Mouse (Mus musculus): ENCODE data around the gene Olfr459. TPM values are rescaled to one million over a fixed set of nuclear protein-coding genes. Genes with fewer than 3 reads are reported as not detected.

Gene Olfr459
- polyA plus RNA-seq, 1 experiment: not detected

GRCm38 (mm10) chr6:41734719-41735470 is 40.1 kb downstream of the Olfr459 start:
- TF ChIP-seq POLR2A (IDR thresholded peaks at IDR 0.05; ENCODE audit: low read depth, low read length) (no peak), CTCF (IDR thresholded peaks at IDR 0.05; ENCODE audit: extremely low read depth, insufficient read length, insufficient replicate concordance, low read depth, low read length) (no peak)
- Histone ChIP-seq H3K27ac (ENCODE audit: insufficient read depth, low read depth, low read length) (no peak overlapping the region), H3K36me3 (ENCODE audit: control insufficient read depth, insufficient read depth, low read length) (no peaks in the 10 kb centered on the region), H3K4me1 (ENCODE audit: control insufficient read depth, insufficient read depth, insufficient read length, low read length) (no peaks in the 10 kb centered on the region), H3K4me3 (ENCODE audit: low read depth, low read length) (no peak overlapping the region), H3K27me3 (ENCODE audit: control insufficient read depth, insufficient read depth, low read length) (no peaks in the 10 kb centered on the region)
- WGBS: 88% methylated on average over 5 of the region's 5 CpGs

DNA sequence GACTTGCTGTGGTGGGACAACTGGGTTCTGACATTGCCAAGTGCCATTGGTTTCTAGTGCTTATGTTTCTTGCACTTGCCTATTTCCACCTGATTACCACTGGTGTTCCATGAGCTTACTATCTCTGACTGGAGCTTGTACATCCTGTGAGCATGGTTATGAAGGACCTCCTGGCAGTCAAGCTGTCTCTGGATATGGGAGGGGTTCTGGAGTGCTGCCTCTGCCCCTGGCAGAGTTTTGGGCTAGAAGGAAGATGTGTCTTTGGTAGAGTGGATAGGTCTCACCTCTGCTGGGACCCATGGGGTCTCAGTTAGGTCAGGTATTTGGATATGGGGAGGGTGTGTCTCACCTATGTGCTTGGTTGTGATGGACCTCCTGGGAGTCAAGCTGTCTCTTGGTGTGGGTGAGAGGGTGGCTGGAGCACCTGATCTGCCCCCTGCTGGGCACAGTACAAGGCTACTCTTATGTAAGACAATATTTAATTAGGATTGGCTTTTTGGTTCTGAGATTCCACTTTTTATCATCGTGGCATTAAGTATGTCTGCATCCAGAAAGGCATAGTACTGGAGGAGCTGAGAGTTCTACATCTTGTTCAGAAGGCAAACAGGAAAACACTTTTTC is 46.9 kb downstream of the Olfr459 start:
- H3K27me3 ChIP-seq (ENCODE audit: control insufficient read depth, insufficient read depth, low read length): no peaks in the 10 kb centered on the region
- no peaks in the 10 kb centered on the region for H3K36me3 ChIP-seq (ENCODE audit: control insufficient read depth, insufficient read depth, low read length)
- 58% methylated on average over 1 of the region's 1 CpGs for WGBS
- H3K27ac ChIP-seq (ENCODE audit: insufficient read depth, low read depth, low read length): no peak overlapping the region
- no peaks in the 10 kb centered on the region for H3K4me1 ChIP-seq (ENCODE audit: control insufficient read depth, insufficient read depth, insufficient read length, low read length)
- TF ChIP-seq CTCF (IDR thresholded peaks at IDR 0.05; ENCODE audit: extremely low read depth, insufficient read length, insufficient replicate concordance, low read depth, low read length) (no peak), POLR2A (IDR thresholded peaks at IDR 0.05; ENCODE audit: low read depth, low read length) (no peak)
- H3K4me3 ChIP-seq (ENCODE audit: low read depth, low read length): no peak overlapping the region

- no peak for TF ChIP-seq CTCF (IDR thresholded peaks at IDR 0.05; ENCODE audit: extremely low read depth, insufficient read length, insufficient replicate concordance, low read depth, low read length)
- TF ChIP-seq POLR2A (IDR thresholded peaks at IDR 0.05; ENCODE audit: low read depth, low read length): no peak
- H3K36me3 ChIP-seq (ENCODE audit: control insufficient read depth, insufficient read depth, low read length): no peaks in the 10 kb centered on the region
- no peak overlapping the region for H3K27ac ChIP-seq (ENCODE audit: insufficient read depth, low read depth, low read length)
- no peak overlapping the region for H3K4me3 ChIP-seq (ENCODE audit: low read depth, low read length)
- no peaks in the 10 kb centered on the region for H3K4me1 ChIP-seq (ENCODE audit: control insufficient read depth, insufficient read depth, insufficient read length, low read length)
- WGBS: 72% methylated on average over 2 of the region's 2 CpGs
- H3K27me3 ChIP-seq (ENCODE audit: control insufficient read depth, insufficient read depth, low read length): no peaks in the 10 kb centered on the region
Measured at GRCm38 (mm10) chr6:41721430-41721829, 53.5 kb downstream of the Olfr459 start.

Other genes with a start within 250 kb of the Olfr459 start
- 1.6 and 2.1 TPM in 2 replicates for gene Ephb6, start 169.7 kb downstream of the Olfr459 start, polyA plus RNA-seq (2012; rRNA removed)
- gene Trpv6, start 138.8 kb downstream of the Olfr459 start, polyA plus RNA-seq (2012; rRNA removed): 0.08 and 15.9 TPM in 2 replicates
- gene Trpv5, start 94.4 kb downstream of the Olfr459 start, polyA plus RNA-seq (2012; rRNA removed): not detected in 2 replicates
- not detected in 2 replicates for gene Llcfc1, start 90.7 kb downstream of the Olfr459 start, polyA plus RNA-seq (2012; rRNA removed)
- gene Kel, start 70.8 kb downstream of the Olfr459 start, polyA plus RNA-seq (2012; rRNA removed): 0.10 TPM in 1 of 2 replicates, not detected in the other
- not detected in 2 replicates for gene Pip, start 72.4 kb upstream of the Olfr459 start, polyA plus RNA-seq (2012; rRNA removed)
- gene Sval2, start 77.8 kb upstream of the Olfr459 start, polyA plus RNA-seq (2012; rRNA removed): not detected in 2 replicates
- not detected in 2 replicates for gene Sval1, start 176.5 kb upstream of the Olfr459 start, polyA plus RNA-seq (2012; rRNA removed)
- not detected in 2 replicates for gene Sval3, start 193.0 kb upstream of the Olfr459 start, polyA plus RNA-seq (2012; rRNA removed)

Measured in small intestine, adult 2 months (tissue).